Mouse (Mus musculus) heart, embryonic 13.5 days (tissue): ENCODE data around the gene Sdhaf3. TPM values are rescaled to one million over a fixed set of nuclear protein-coding genes. Genes with fewer than 3 reads are reported as not detected.

Experiments used
- ATAC-seq: fragments of 200-750 bp; cut with Nextera tagmentation; 2 replicates; pipeline ENCODE4 v1.8.0; 2017; ENCODE audit warnings: moderate TSS enrichment; ENCODE audit not compliant: insufficient number of reproducible peaks, low FRiP score, low TSS enrichment; ENCODE audit errors: extremely low read depth
- H3K27ac ChIP-seq: fragments of 300-500 bp; sonication (generic); replicated peaks from 2 replicates; pipeline ENCODE4 v1.5.1; 2015; ENCODE audit warnings: moderate library complexity, mild to moderate bottlenecking, inconsistent platforms
- H3K27me3 ChIP-seq: fragments of 300-500 bp; sonication (generic); replicated peaks from 2 replicates; pipeline ENCODE4 v1.6.1; 2015; ENCODE audit warnings: mild to moderate bottlenecking, inconsistent platforms
- H3K36me3 ChIP-seq: fragments of 300-500 bp; sonication (generic); 2 replicates; pipeline ENCODE4 v1.6.1; 2015; ENCODE audit warnings: mild to moderate bottlenecking, inconsistent platforms
- H3K4me1 ChIP-seq: fragments of 300-500 bp; sonication (generic); 2 replicates; pipeline ENCODE4 v1.6.1; 2015; ENCODE audit warnings: inconsistent platforms
- H3K4me2 ChIP-seq: fragments of 300-500 bp; sonication (generic); 2 replicates; pipeline ENCODE4 v1.6.1; 2015; ENCODE audit warnings: inconsistent platforms, mild to moderate bottlenecking, moderate library complexity
- H3K4me3 ChIP-seq: fragments of 300-500 bp; sonication (generic); 2 replicates; pipeline ENCODE4 v1.5.1; 2015; ENCODE audit warnings: moderate library complexity, mild to moderate bottlenecking, inconsistent platforms
- H3K9ac ChIP-seq: fragments of 300-500 bp; sonication (generic); 2 replicates; pipeline ENCODE4 v1.6.1; 2015; ENCODE audit warnings: inconsistent platforms, mild to moderate bottlenecking, moderate library complexity
- H3K9me3 ChIP-seq: fragments of 300-500 bp; sonication (generic); 2 replicates; pipeline ENCODE4 v1.6.1; 2016; ENCODE audit warnings: inconsistent platforms
- WGBS: fragments of 180-500 bp; shearing (Covaris S2); methylation state at CpG from one replicate; pipeline ENCODE4 v1.1.7; 2015; ENCODE audit warnings: mixed read lengths; 5-methylcytosine and 5-hydroxymethylcytosine counted together
- polyA plus RNA-seq: library from polyadenylated mRNA; unstranded; fragments of >200 nt; fragmentation: Nextera tagmentation; extraction: Ambion mirVana; gene quantifications from 2 replicates; pipeline ENCODE4 v1.2.1, GENCODE M21; 2015

The Sdhaf3 gene
- polyA plus RNA-seq, 1 experiment from 2014 or later, result 4.6 TPM

DNA sequence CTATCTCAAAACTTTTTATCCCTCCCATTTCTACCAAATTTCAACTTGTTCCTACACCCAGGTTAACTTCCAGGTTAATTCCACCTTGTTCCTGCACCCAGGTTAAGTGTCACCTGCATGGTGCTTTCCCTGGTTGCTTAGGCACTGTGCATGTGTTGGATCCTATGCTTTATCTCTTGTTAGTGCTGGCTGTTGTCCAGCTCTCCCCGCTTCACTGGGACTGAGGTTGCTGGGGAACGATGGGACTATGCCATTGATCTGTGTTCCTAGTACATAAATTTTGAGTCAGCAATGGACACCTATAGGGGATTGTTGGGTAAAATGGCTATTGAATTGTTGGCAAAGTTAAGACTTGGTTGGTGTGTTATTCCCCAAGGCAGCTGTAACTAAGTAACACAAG is 113.7 kb downstream of the Sdhaf3 start:
- Histone ChIP-seq H3K9ac (no peak overlapping the region), H3K4me2 (no peak overlapping the region), H3K36me3 (no peaks in the 10 kb centered on the region), H3K27me3 (no peaks in the 10 kb centered on the region), H3K4me3 (no peak overlapping the region), H3K9me3 (no peaks in the 10 kb centered on the region), H3K4me1 (no peaks in the 10 kb centered on the region), H3K27ac (no peak overlapping the region)
- WGBS, result 50% methylated on average over 2 of the region's 2 CpGs
- no peak for ATAC-seq

DNA sequence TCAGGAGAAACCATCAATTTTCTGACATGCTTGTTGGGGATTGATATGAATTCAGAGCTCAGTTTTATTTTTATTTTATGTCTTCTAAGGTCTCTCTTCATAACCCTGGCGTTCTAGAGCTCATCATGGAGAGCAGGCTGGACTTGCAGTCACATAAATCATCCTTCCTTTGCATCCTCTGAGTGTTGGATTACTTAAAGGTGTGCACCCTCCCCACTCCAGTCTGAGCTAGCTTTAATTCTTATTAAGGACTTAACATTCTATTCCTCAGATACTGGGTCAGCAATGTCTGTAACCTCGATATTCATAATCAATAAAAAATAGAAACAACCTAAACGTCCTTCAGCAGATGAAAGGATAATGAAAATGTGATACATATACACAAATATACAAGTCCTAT is 126.2 kb downstream of the Sdhaf3 start:
- H3K4me1 ChIP-seq, result no peaks in the 10 kb centered on the region
- H3K36me3 ChIP-seq, result no peaks in the 10 kb centered on the region
- no peak overlapping the region for H3K27ac ChIP-seq
- no peak for ATAC-seq
- H3K9me3 ChIP-seq, result no peaks in the 10 kb centered on the region
- no peak overlapping the region for H3K4me3 ChIP-seq
- no peaks in the 10 kb centered on the region for H3K27me3 ChIP-seq
- 61% methylated on average over 3 of the region's 3 CpGs for WGBS
- H3K4me2 ChIP-seq, result no peak overlapping the region
- no peak overlapping the region for H3K9ac ChIP-seq

- Histone ChIP-seq H3K36me3 (no peaks in the 10 kb centered on the region), H3K4me2 (no peak overlapping the region), H3K9ac (no peak overlapping the region), H3K27me3 (no peaks in the 10 kb centered on the region), H3K27ac (no peak overlapping the region), H3K4me1 (no peaks in the 10 kb centered on the region), H3K9me3 (no peaks in the 10 kb centered on the region), H3K4me3 (no peak overlapping the region)
- ATAC-seq, result no peak
- 77% methylated on average over 5 of the region's 5 CpGs for WGBS
Observed at GRCm38 (mm10) chr6:7082467-7083259, 126.9 kb downstream of the Sdhaf3 start.

GRCm38 (mm10) chr6:7083661-7084060 is 127.9 kb downstream of the Sdhaf3 start:
- Histone ChIP-seq H3K36me3 (no peaks in the 10 kb centered on the region), H3K4me2 (no peak overlapping the region), H3K27me3 (no peaks in the 10 kb centered on the region), H3K4me1 (no peaks in the 10 kb centered on the region), H3K4me3 (no peak overlapping the region), H3K9ac (no peak overlapping the region), H3K27ac (no peak overlapping the region), H3K9me3 (no peaks in the 10 kb centered on the region)
- ATAC-seq, result no peak
- WGBS, result 84% methylated on average over 4 of the region's 4 CpGs

DNA sequence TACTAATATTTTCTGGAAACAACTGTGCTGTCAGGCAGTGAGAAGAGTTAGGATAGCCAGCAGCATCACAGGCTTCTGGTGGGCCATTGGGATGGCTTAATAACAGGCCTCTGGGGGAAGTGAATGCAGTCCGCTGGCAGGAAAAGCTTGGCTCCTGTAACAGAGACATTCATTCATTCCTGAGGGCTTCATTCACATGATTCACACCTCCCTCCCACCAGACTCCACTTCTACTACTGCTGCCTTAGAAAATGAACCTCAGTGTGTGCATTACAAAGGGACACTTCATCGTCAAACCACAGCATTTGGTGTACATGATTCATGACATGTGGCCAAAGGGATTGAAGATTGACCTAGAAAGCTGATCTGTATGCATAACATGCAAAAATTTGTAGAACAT is 128.6 kb downstream of the Sdhaf3 start:
- Histone ChIP-seq H3K4me3 (no peak overlapping the region), H3K27me3 (no peaks in the 10 kb centered on the region), H3K27ac (no peak overlapping the region), H3K36me3 (no peaks in the 10 kb centered on the region), H3K9me3 (no peaks in the 10 kb centered on the region), H3K4me1 (no peaks in the 10 kb centered on the region), H3K9ac (no peak overlapping the region), H3K4me2 (no peak overlapping the region)
- no peak for ATAC-seq
- WGBS, result 71% methylated on average over 2 of the region's 2 CpGs

GRCm38 (mm10) chr6:7085506-7085905 is 129.7 kb downstream of the Sdhaf3 start:
- no peak overlapping the region for H3K4me2 ChIP-seq
- H3K27me3 ChIP-seq, result no peaks in the 10 kb centered on the region
- ATAC-seq, result no peak
- H3K36me3 ChIP-seq, result no peaks in the 10 kb centered on the region
- no peak overlapping the region for H3K4me3 ChIP-seq
- no peaks in the 10 kb centered on the region for H3K9me3 ChIP-seq
- H3K4me1 ChIP-seq, result no peaks in the 10 kb centered on the region
- no peak overlapping the region for H3K9ac ChIP-seq
- H3K27ac ChIP-seq, result no peak overlapping the region
- 59% methylated on average over 2 of the region's 2 CpGs for WGBS

DNA sequence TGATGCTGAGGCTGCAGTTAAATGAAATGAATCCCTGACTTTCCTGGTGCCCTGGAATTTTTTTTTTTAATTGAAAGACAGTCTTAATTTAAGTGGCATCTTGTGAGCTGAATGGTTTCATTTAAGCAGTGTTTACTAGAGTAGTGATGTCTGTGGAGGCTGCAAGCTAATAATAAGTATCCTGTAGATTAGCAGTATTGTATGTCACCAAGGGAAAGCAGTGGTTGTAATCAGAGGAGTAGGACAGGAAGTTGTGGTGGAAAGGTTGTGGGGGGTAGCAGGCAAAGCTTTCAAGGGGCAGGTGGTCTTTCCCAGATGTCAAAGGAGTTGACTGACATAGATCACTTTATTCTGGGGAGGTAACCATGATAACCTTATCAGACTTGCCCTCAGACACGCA is 136.3 kb downstream of the Sdhaf3 start:
- Histone ChIP-seq H3K4me3 (no peak overlapping the region), H3K27me3 (no peaks in the 10 kb centered on the region), H3K9me3 (no peaks in the 10 kb centered on the region), H3K4me1 (no peaks in the 10 kb centered on the region), H3K9ac (no peak overlapping the region), H3K36me3 (no peaks in the 10 kb centered on the region), H3K4me2 (no peak overlapping the region), H3K27ac (no peak overlapping the region)
- ATAC-seq, result no peak
- 61% methylated on average over 1 of the region's 1 CpGs for WGBS

Other genes with a start within 250 kb of the Sdhaf3 start
- gene Dlx6, start 92.7 kb upstream of the Sdhaf3 start, polyA plus RNA-seq, result not detected in 2 replicates
- 0.94 and 1.1 TPM in 2 replicates for gene Dlx5, start 73.9 kb upstream of the Sdhaf3 start, polyA plus RNA-seq